Mouse (Mus musculus): ENCODE measurements around the gene Pum3. TPM values are rescaled to one million over a fixed set of nuclear protein-coding genes. Genes with fewer than 3 reads are reported as not detected.

Pum3 gene
- total and polyA plus RNA-seq, 3 experiments: 54.4 to 210 (median 83.3) TPM

DNA sequence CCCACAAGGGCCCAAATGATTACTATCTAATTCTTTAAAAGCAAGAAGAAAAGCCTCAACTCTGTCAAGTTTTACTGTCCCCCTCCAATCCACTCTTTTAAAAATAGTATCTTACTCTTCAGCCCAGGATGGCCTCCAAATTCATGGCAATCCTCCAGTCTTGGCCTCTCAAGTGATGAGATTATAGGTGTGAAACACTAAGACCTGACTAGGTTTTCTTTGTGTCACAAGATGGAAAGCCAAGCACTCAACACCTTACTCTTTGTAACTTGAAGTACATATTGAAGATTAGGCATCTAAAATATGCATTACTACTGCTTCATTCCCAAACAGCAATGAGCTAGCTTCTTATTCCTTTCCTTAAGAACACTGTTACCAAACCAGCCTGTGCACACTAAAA is 19.8 kb downstream of the Pum3 start:
- H3K79me2 ChIP-seq (replicated peaks; ENCODE audit: control insufficient read depth, extremely low read depth, insufficient read depth, poor library complexity, severe bottlenecking): peaks cover 2% of the 10 kb centered on the region; the same call in 1 of the 2 replicates
- no peaks in the 10 kb centered on the region for H3K4me1 ChIP-seq (ENCODE audit: control insufficient read depth in 1 of 2, insufficient read depth in 2 of 2)
- dilution Hi-C loops (cut with MboI; ENCODE audit: extremely low pct_ligation_motif_present, extremely low pct_unique_long_range_greater_than_20kb, low sequenced_read_pairs): no loop called here
- H3K36me3 ChIP-seq (replicated peaks in 1 of 2; ENCODE audit: control insufficient read depth in 1 of 2, insufficient read depth in 1 of 2, low read length in 1 of 2): peaks cover 41 to 62% of the 10 kb centered on the region in 2 experiments
- no peak overlapping the region for H3K27ac ChIP-seq (ENCODE audit: insufficient read depth, low read depth)
- H3K9ac ChIP-seq (ENCODE audit: insufficient read depth, low read depth): no peak overlapping the region
- in situ Hi-C loops (cut with MboI; ENCODE audit: low pct_ligation_motif_present, low pct_unique_long_range_greater_than_20kb, low sequenced_read_pairs): loop anchor here (25.0 kb wide), 1 partner anchor 672 kb away; no protein-coding TSS in a partner anchor
- H3K4me2 ChIP-seq (ENCODE audit: insufficient read depth, low read depth, poor library complexity, severe bottlenecking): no peak overlapping the region
- no peaks in the 10 kb centered on the region for H3K27me3 ChIP-seq (replicated peaks)
- no peak overlapping the region for H3K4me3 ChIP-seq (replicated peaks in 1 of 3; ENCODE audit: low read depth in 2 of 3, low read length in 2 of 3, poor library complexity in 1 of 3)
- DNase-seq (ENCODE audit: extremely low read depth): no peak
- H3K9me3 ChIP-seq (replicated peaks; ENCODE audit: low read length): no peaks in the 10 kb centered on the region
- TF ChIP-seq UBTF (IDR thresholded peaks at IDR 0.05; ENCODE audit: low read depth, low read length) (no peak), ZKSCAN1 (IDR thresholded peaks at IDR 0.05; ENCODE audit: borderline replicate concordance, low read depth, low read length) (no peak), TCF12 (IDR thresholded peaks at IDR 0.05; ENCODE audit: low read depth, low read length) (no peak), ZMIZ1 (IDR thresholded peaks at IDR 0.05; ENCODE audit: low read depth, low read length) (no peak), MAZ (IDR thresholded peaks at IDR 0.05; ENCODE audit: low read depth, low read length) (no peak), SIN3A (IDR thresholded peaks at IDR 0.05; ENCODE audit: low read length) (no peak), RCOR1 (conservative IDR thresholded peaks at IDR 0.05; ENCODE audit: low read depth, low read length) (no peak), ETS1 (conservative IDR thresholded peaks at IDR 0.05; ENCODE audit: low read depth, low read length) (no peak), MAX (IDR thresholded peaks at IDR 0.05; ENCODE audit: low read length) (no peak), CHD1 (IDR thresholded peaks at IDR 0.05; ENCODE audit: low read depth, low read length) (no peak), ZC3H11A (IDR thresholded peaks at IDR 0.05; ENCODE audit: low read depth, low read length) (no peak), GABPA (IDR thresholded peaks at IDR 0.05; ENCODE audit: insufficient replicate concordance, low read depth, low read length) (no peak), USF1 (IDR thresholded peaks at IDR 0.05; ENCODE audit: low read depth, low read length) (no peak)

- DNase-seq (ENCODE audit: extremely low read depth): no peak
Observed at GRCm38 (mm10) chr19:27409196-27409595, 20.4 kb downstream of the Pum3 start.

GRCm38 (mm10) chr19:27397797-27398196 is 31.8 kb downstream of the Pum3 start:
- Histone ChIP-seq H3K36me3 (replicated peaks in 1 of 2; ENCODE audit: control insufficient read depth in 1 of 2, insufficient read depth in 1 of 2, low read length in 1 of 2) (peaks cover 73 to 91% of the 10 kb centered on the region in 2 experiments), H3K4me1 (ENCODE audit: control insufficient read depth in 1 of 2, insufficient read depth in 2 of 2) (no peaks in the 10 kb centered on the region), H3K27me3 (replicated peaks) (no peaks in the 10 kb centered on the region), H3K79me2 (replicated peaks; ENCODE audit: control insufficient read depth, extremely low read depth, insufficient read depth, poor library complexity, severe bottlenecking) (no peaks in the 10 kb centered on the region), H3K9ac (ENCODE audit: insufficient read depth, low read depth) (no peak overlapping the region), H3K4me2 (ENCODE audit: insufficient read depth, low read depth, poor library complexity, severe bottlenecking) (no peak overlapping the region), H3K27ac (ENCODE audit: insufficient read depth, low read depth) (no peak overlapping the region), H3K9me3 (replicated peaks; ENCODE audit: low read length) (no peaks in the 10 kb centered on the region), H3K4me3 (replicated peaks in 1 of 3; ENCODE audit: low read depth in 2 of 3, low read length in 2 of 3, poor library complexity in 1 of 3) (no peak overlapping the region)
- TF ChIP-seq TBP (conservative IDR thresholded peaks at IDR 0.05; ENCODE audit: low read depth, low read length): no peak
- no peak for TF ChIP-seq USF1 (IDR thresholded peaks at IDR 0.05; ENCODE audit: low read depth, low read length)
- no peak for TF ChIP-seq MXI1 (IDR thresholded peaks at IDR 0.05; ENCODE audit: low read depth, low read length)
- TF ChIP-seq GABPA (IDR thresholded peaks at IDR 0.05; ENCODE audit: insufficient replicate concordance, low read depth, low read length): no peak
- TF ChIP-seq SIN3A (IDR thresholded peaks at IDR 0.05; ENCODE audit: low read length): no peak
- no peak for TF ChIP-seq ZKSCAN1 (IDR thresholded peaks at IDR 0.05; ENCODE audit: borderline replicate concordance, low read depth, low read length)
- TF ChIP-seq USF2 (conservative IDR thresholded peaks at IDR 0.05; ENCODE audit: low read depth, low read length): no peak
- no peak for TF ChIP-seq TCF12 (IDR thresholded peaks at IDR 0.05; ENCODE audit: low read depth, low read length)
- TF ChIP-seq POLR2A (IDR thresholded peaks at IDR 0.05; ENCODE audit: low read depth, low read length): no peak
- TF ChIP-seq ELF1 (IDR thresholded peaks at IDR 0.05; ENCODE audit: low read depth, low read length): no peak
- TF ChIP-seq MEF2A (IDR thresholded peaks at IDR 0.05; ENCODE audit: borderline replicate concordance, low read depth, low read length): no peak
- no peak for TF ChIP-seq EP300 (IDR thresholded peaks at IDR 0.05; ENCODE audit: low read length)
- TF ChIP-seq NRF1 (IDR thresholded peaks at IDR 0.05; ENCODE audit: low read depth, low read length): no peak
- TF ChIP-seq HCFC1 (IDR thresholded peaks at IDR 0.05; ENCODE audit: low read depth, low read length): no peak
- dilution Hi-C loops (cut with MboI; ENCODE audit: extremely low pct_ligation_motif_present, extremely low pct_unique_long_range_greater_than_20kb, low sequenced_read_pairs) (no loop called here), in situ Hi-C loops (cut with MboI; ENCODE audit: low pct_ligation_motif_present, low pct_unique_long_range_greater_than_20kb, low sequenced_read_pairs) (no loop called here)
- DNase-seq (ENCODE audit: extremely low read depth): no peak

More at GRCm38 (mm10) chr19:27409196-27409595, 20.4 kb downstream of the Pum3 start:
- Histone ChIP-seq H3K4me1 (ENCODE audit: control insufficient read depth in 1 of 2, insufficient read depth in 2 of 2) (no peaks in the 10 kb centered on the region), H3K9ac (ENCODE audit: insufficient read depth, low read depth) (no peak overlapping the region), H3K9me3 (replicated peaks; ENCODE audit: low read length) (no peaks in the 10 kb centered on the region), H3K36me3 (replicated peaks in 1 of 2; ENCODE audit: control insufficient read depth in 1 of 2, insufficient read depth in 1 of 2, low read length in 1 of 2) (peaks cover 40 to 57% of the 10 kb centered on the region in 2 experiments), H3K79me2 (replicated peaks; ENCODE audit: control insufficient read depth, extremely low read depth, insufficient read depth, poor library complexity, severe bottlenecking) (peaks cover 2% of the 10 kb centered on the region; the same call in 1 of the 2 replicates), H3K27me3 (replicated peaks) (no peaks in the 10 kb centered on the region), H3K4me3 (replicated peaks in 1 of 3; ENCODE audit: low read depth in 2 of 3, low read length in 2 of 3, poor library complexity in 1 of 3) (no peak overlapping the region), H3K27ac (ENCODE audit: insufficient read depth, low read depth) (no peak overlapping the region), H3K4me2 (ENCODE audit: insufficient read depth, low read depth, poor library complexity, severe bottlenecking) (no peak overlapping the region)
- no peak for TF ChIP-seq GABPA (IDR thresholded peaks at IDR 0.05; ENCODE audit: insufficient replicate concordance, low read depth, low read length)
- in situ Hi-C loops (cut with MboI; ENCODE audit: low pct_ligation_motif_present, low pct_unique_long_range_greater_than_20kb, low sequenced_read_pairs) (loop anchor here (25.0 kb wide), 1 partner anchor 672 kb away; no protein-coding TSS in a partner anchor), dilution Hi-C loops (cut with MboI; ENCODE audit: extremely low pct_ligation_motif_present, extremely low pct_unique_long_range_greater_than_20kb, low sequenced_read_pairs) (no loop called here)

Measured in CH12.LX (cell line).